Mouse (Mus musculus): ENCODE measurements around the gene Ctdsp2.

GRCm38 (mm10) chr10:126952375-126952774, 26.1 kb upstream of the Ctdsp2 start:
- no peak for TF ChIP-seq CTCF (IDR thresholded peaks at IDR 0.05; ENCODE audit: extremely low read depth, insufficient read depth, low read length)
- TF ChIP-seq POLR2A (IDR thresholded peaks at IDR 0.05; ENCODE audit: extremely low read depth, insufficient read depth, low read length) = no peak
